Mouse (Mus musculus): ENCODE measurements around the gene Klf13.

- TF ChIP-seq POLR2A (IDR thresholded peaks at IDR 0.05; ENCODE audit: borderline replicate concordance, low read depth, low read length), result no peak
- no peak for TF ChIP-seq CTCF (IDR thresholded peaks at IDR 0.05; ENCODE audit: low read depth, low read length)
Observed at GRCm38 (mm10) chr7:63955440-63955839, 16.7 kb upstream of the Klf13 start.
